Mouse (Mus musculus) small intestine, adult 2 months (tissue): ENCODE data around the gene Mical3. TPM values are rescaled to one million over a fixed set of nuclear protein-coding genes. Genes with fewer than 3 reads are reported as not detected.

ENCODE experiments used
- H3K27ac ChIP-seq: fragments of 200-500 bp; 2 replicates; pipeline ENCODE4 v1.5.1; 2012; ENCODE audit warnings: low read depth, low read length, control low read depth, inconsistent platforms; ENCODE audit not compliant: insufficient read depth
- H3K27me3 ChIP-seq: fragments of 200-500 bp; 2 replicates; pipeline ENCODE4 v1.6.1; 2012; ENCODE audit warnings: mild to moderate bottlenecking, moderate library complexity, low read length, inconsistent platforms; ENCODE audit not compliant: control insufficient read depth, insufficient read depth
- H3K36me3 ChIP-seq: fragments of 200-500 bp; 2 replicates; pipeline ENCODE4 v1.6.1; 2012; ENCODE audit warnings: mild to moderate bottlenecking, low read length, control low read depth, inconsistent platforms; ENCODE audit not compliant: control insufficient read depth, insufficient read depth
- H3K4me1 ChIP-seq: fragments of 200-500 bp; 2 replicates; pipeline ENCODE4 v1.6.1; 2012; ENCODE audit warnings: low read length, inconsistent platforms, mixed read lengths; ENCODE audit not compliant: control insufficient read depth, insufficient read depth, insufficient read length
- H3K4me3 ChIP-seq: fragments of 200-500 bp; 2 replicates; pipeline ENCODE4 v1.5.1; 2012; ENCODE audit warnings: low read depth, mild to moderate bottlenecking, control low read depth, inconsistent platforms, low read length, moderate library complexity
- CTCF ChIP-seq: fragments of 200-500 bp; IDR thresholded peaks from 2 replicates; pipeline ENCODE4 v1.5.1; 2012; ENCODE audit warnings: low read depth, mild to moderate bottlenecking, control low read depth, inconsistent platforms, low read length, moderate library complexity, mixed read lengths; ENCODE audit not compliant: insufficient replicate concordance, insufficient read length; ENCODE audit errors: extremely low read depth
- POLR2A ChIP-seq: fragments of 200-500 bp; IDR thresholded peaks from 2 replicates; pipeline ENCODE4 v1.6.1; 2012; ENCODE audit warnings: low read depth, mild to moderate bottlenecking, control low read depth, inconsistent platforms, low read length, moderate library complexity
- WGBS: fragments of 180-500 bp; shearing (Covaris S2); methylation state at CpG from one replicate; pipeline ENCODE4 v1.1.7; 2018; 5-methylcytosine and 5-hydroxymethylcytosine counted together
- polyA plus RNA-seq: library from polyadenylated mRNA; depleted of rRNA; stranded (reverse); fragments of >200 nt; gene quantifications from 2 replicates; pipeline ENCODE4 v1.2.3, GENCODE M21; 2012

The Mical3 gene
- polyA plus RNA-seq, 1 experiment, result 8.9 TPM

DNA sequence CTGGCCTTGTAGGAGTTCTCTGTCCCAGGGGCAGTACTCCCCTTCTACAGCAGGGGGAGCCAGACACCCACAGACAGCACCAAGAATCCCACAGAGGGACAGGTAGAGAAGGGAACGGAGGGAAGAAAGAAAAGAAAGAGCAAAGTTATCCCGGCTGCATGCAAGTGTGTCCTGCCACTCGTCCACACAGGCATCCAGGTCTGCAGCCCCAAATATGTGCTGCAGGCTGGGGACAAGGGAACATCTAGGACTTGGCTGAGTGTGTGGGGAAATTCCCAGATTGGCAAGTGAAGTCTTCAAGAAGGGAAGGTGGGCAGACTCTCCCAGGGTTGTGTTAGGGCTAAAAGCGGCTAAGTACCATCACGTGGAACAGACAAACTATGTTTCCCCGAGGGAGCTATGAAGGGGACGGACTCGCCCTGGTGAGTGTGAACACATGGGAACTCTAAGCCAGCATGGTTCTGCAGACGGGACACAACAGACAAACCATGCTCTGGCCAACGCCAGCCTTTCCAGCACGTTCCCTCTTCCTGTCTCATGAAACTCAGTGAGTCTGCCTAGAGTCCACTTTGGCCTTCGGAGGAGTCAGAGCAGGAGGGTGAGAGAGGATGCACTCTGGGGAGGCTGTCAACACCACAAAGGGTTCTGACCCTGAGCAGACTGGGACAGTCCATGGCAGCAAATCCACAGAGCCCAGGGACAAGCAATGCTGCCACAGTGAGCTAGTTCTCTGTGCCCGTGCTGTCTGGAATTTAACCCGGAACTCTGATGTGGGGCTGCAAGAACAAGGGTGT, 158.8 kb downstream of the Mical3 start:
- peaks cover 3% of the 10 kb centered on the region; the same call in 1 of the 2 replicates for H3K4me1 ChIP-seq
- no peak overlapping the region for H3K4me3 ChIP-seq
- H3K27me3 ChIP-seq, result no peaks in the 10 kb centered on the region
- H3K27ac ChIP-seq, result no peak overlapping the region
- TF ChIP-seq POLR2A, result no peak
- TF ChIP-seq CTCF, result peak; percentile 96; the same call in 1 of the 2 replicates
- WGBS, result 61% methylated on average over 14 of the region's 14 CpGs
- peaks cover 6% of the 10 kb centered on the region for H3K36me3 ChIP-seq

DNA sequence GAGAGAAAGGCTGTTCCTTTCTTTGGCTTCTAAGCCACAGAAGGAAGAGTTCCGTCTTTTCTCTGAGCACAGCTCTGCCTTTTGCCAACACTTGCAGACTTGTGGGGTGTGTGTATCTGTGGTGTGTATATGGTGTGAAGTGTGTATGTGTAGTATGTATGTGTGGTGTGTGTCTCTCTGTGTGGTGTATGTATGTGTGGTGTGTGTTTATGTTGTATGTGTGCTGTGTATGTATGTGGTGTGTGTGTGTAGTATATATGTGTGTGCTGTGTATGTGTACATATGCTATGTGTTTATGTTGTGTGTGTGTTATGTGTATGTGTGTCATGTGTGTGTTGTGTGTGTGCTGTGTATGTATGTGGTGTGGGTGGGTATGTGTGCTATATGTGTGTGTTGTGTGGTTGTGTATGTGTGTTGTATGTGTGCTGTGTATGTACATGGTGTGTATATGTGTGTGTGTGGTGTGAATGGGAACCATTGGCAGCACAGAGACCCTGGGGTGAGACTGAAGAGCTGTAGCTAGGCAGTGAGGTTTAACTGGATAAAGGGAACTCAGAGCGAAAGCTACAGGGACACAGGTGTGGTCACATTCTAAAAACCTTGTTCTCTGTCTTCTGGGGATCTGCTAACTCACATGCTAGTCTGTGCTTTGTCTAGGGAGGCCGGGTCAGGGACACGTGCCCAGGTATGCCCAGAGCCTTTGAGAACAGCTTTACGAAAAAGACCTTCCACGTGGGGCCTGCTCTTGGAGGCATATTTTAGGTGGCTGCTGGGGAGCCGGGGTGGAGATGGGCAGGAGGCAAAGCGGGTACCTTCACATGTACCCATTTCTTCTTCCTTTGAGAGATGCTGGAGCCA, 159.6 kb downstream of the Mical3 start:
- H3K27ac ChIP-seq, result no peak overlapping the region
- H3K4me1 ChIP-seq, result 0 out of 2 replicates have a peak, but pooled peaks cover 1% of the 10 kb centered on the region
- H3K36me3 ChIP-seq, result peaks cover 6% of the 10 kb centered on the region
- 73% methylated on average over 8 of the region's 8 CpGs for WGBS
- no peak for TF ChIP-seq POLR2A
- no peak for TF ChIP-seq CTCF
- H3K27me3 ChIP-seq, result no peaks in the 10 kb centered on the region
- no peak overlapping the region for H3K4me3 ChIP-seq

DNA sequence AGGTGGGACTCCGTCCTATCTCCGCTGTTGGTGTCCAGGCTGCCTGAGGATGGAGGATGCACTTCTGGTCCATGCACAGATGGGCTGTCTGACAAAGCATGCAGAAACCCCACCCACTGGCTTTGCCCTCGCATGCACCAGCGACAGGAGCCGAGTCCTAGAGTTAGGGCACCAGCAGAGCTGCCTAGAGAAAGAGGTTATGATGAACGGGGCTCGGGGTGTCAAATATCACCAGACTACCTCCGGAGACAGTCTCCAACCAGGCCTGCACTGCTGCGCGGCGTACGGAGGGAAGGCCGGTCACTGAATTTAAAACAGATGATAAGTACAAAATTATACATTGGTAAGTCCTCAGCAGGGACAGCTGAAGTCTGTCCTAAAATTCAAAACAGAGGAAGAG, 165.0 kb downstream of the Mical3 start:
- no peaks in the 10 kb centered on the region for H3K27me3 ChIP-seq
- 87% methylated on average over 13 of the region's 13 CpGs for WGBS
- no peak overlapping the region for H3K4me3 ChIP-seq
- peaks cover 10% of the 10 kb centered on the region; the same call in 1 of the 2 replicates for H3K36me3 ChIP-seq
- no peaks in the 10 kb centered on the region for H3K4me1 ChIP-seq
- TF ChIP-seq CTCF, result no peak
- TF ChIP-seq POLR2A, result no peak
- H3K27ac ChIP-seq, result no peak overlapping the region

DNA sequence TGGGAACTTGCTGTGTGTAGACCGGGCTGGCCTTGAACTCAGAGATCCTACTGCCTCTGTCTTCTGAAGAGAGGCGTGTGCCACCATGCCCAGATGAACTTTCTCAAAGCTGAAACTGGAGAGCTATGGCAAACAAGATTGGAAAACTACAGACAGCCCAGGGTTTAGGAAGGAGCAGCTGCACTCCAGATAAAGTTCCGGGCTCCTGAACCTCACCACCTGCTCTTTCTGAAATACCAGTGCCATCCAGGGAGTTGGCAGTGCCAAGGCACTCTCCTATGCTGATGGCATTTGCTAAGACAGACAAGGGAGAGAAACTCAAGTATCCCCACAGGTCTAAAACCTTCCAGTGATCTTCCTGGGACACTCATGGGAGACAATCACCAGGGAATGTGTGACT, 166.6 kb downstream of the Mical3 start:
- no peak overlapping the region for H3K27ac ChIP-seq
- WGBS, result 81% methylated on average over 3 of the region's 3 CpGs
- peaks cover 10% of the 10 kb centered on the region; the same call in 1 of the 2 replicates for H3K36me3 ChIP-seq
- H3K4me1 ChIP-seq, result no peaks in the 10 kb centered on the region
- H3K27me3 ChIP-seq, result no peaks in the 10 kb centered on the region
- TF ChIP-seq CTCF (no peak), POLR2A (no peak)
- H3K4me3 ChIP-seq, result no peak overlapping the region

DNA sequence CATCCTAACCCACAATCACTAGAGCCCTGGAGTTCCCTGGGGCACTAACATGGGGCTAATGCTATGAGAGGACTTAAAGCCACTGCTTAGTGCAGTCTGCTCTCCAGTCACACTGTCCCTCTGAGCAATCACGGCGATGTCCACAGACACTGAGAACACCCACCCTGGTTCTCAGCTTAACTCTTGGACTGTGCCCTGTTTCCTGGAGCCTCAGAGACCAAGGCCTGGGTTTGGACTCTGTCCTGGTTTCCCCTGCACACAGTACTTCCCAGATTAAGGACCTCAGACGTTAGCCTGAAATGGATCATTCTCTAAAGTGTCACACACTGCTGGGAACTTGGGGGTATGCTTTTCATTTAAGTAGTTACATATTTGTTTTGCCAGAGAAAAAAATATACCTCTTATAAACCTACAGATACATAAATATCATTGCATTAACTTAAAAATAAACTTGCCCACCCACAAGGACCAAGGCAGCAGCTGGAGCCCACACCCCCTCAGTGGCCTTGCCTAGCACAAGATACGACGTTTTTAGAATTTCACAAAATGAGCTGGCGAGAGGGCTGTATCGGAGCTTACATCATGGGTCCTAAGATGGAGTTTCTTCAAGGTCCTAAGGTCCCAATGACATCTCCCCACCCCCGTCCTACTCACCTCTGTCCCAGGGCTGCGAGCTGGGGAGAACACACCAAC, 170.3 kb downstream of the Mical3 start:
- H3K4me1 ChIP-seq, result no peaks in the 10 kb centered on the region
- 86% methylated on average over 9 of the region's 9 CpGs for WGBS
- TF ChIP-seq POLR2A, result no peak
- no peak for TF ChIP-seq CTCF
- H3K4me3 ChIP-seq, result no peak overlapping the region
- H3K27me3 ChIP-seq, result no peaks in the 10 kb centered on the region
- H3K27ac ChIP-seq, result no peak overlapping the region
- H3K36me3 ChIP-seq, result peaks cover 14% of the 10 kb centered on the region; the same call in 1 of the 2 replicates

DNA sequence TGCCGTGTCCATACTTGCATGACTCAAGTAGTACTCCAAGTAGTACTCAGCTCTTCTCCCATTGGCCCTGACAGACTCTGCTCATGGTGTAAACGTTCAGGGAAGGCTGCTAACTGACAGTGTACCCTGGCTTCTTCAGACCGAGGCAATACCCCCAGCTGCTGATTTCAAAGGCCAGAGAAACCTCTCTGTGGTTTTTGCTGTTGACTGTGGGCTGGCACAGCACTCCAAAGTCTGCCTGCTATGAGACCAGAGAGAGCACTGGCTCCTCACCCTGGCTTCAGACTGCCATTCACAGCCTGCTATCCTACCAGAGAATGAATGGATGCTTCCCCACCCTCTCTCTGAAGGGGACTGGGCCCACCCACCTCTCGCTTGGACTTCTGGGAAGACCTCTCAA, 173.5 kb downstream of the Mical3 start:
- H3K4me3 ChIP-seq, result no peak overlapping the region
- no peak for TF ChIP-seq CTCF
- no peak for TF ChIP-seq POLR2A
- H3K27me3 ChIP-seq, result no peaks in the 10 kb centered on the region
- no peak overlapping the region for H3K27ac ChIP-seq
- H3K36me3 ChIP-seq, result peaks cover 13% of the 10 kb centered on the region; the same call in 1 of the 2 replicates
- no peaks in the 10 kb centered on the region for H3K4me1 ChIP-seq
- 72% methylated on average over 4 of the region's 4 CpGs for WGBS
